Mouse (Mus musculus) duodenum, adult 2 months (tissue): Measurements from ENCODE around the gene 2410137M14Rik. TPM values are rescaled to one million over a fixed set of nuclear protein-coding genes. Genes with fewer than 3 reads are reported as not detected.

Experiments
- polyA plus RNA-seq: library from polyadenylated mRNA; depleted of rRNA; stranded (reverse); fragments of >200 nt; gene quantifications from 2 replicates; pipeline ENCODE4 v1.2.3, GENCODE M21; 2012; ENCODE audit warnings: low replicate concordance; rRNA removed

2410137M14Rik gene
- not detected in 2 replicates for polyA plus RNA-seq

GRCm38 (mm10) chr17:36981221-36981813, at the start of gene 2410137M14Rik:
Gene 2410137M14Rik, minus strand, starts transcription at chr17:36981237.

GRCm38 (mm10) chr17:37022628-37023576, 41.9 kb upstream of the 2410137M14Rik start, which contains the start of gene Mog:
Gene Mog, minus strand, starts transcription at chr17:37023398.

GRCm38 (mm10) chr17:37000863-37001262, 19.8 kb upstream of the 2410137M14Rik start, which contains the start of gene Zfp57:
Gene Zfp57, plus strand, starts transcription at chr17:37001163.

GRCm38 (mm10) chr17:36989437-36989836, 8.4 kb upstream of the 2410137M14Rik start, which contains the start of gene H2-M5:
Gene H2-M5, minus strand, starts transcription at chr17:36989537.

GRCm38 (mm10) chr17:36957999-36958743, 22.9 kb downstream of the 2410137M14Rik start, which contains the start of the genes Znrd1 and Znrd1as:
Gene Znrd1, minus strand, starts transcription at chr17:36958559.
Gene Znrd1as, plus strand, starts transcription at chr17:36958592.

GRCm38 (mm10) chr17:36950981-36951947, 29.8 kb downstream of the 2410137M14Rik start, which contains the start of gene Ppp1r11:
Gene Ppp1r11, minus strand, starts transcription at chr17:36951741.

GRCm38 (mm10) chr17:36942791-36943471, 38.1 kb downstream of the 2410137M14Rik start, which contains the start of gene Rnf39:
Gene Rnf39, plus strand, starts transcription at chr17:36942918.

Other genes with a start within 250 kb of the 2410137M14Rik start
- gene H2-M10.5, start 208.3 kb downstream of the 2410137M14Rik start, polyA plus RNA-seq = not detected in 2 replicates
- gene H2-M10.6, start 169.1 kb downstream of the 2410137M14Rik start, polyA plus RNA-seq = not detected in 2 replicates
- gene Trim26, start 144.1 kb downstream of the 2410137M14Rik start, polyA plus RNA-seq = 26.0 and 26.5 TPM in 2 replicates
- 7.4 and 33.1 TPM in 2 replicates for gene Trim15, start 114.0 kb downstream of the 2410137M14Rik start, polyA plus RNA-seq
- 0.05 TPM in 1 of 2 replicates, not detected in the other for gene Trim10, start 111.7 kb downstream of the 2410137M14Rik start, polyA plus RNA-seq
- 15.0 and 31.3 TPM in 2 replicates for gene Trim40, start 91.1 kb downstream of the 2410137M14Rik start, polyA plus RNA-seq
- gene Trim31, start 83.1 kb downstream of the 2410137M14Rik start, polyA plus RNA-seq = 26.5 and 31.2 TPM in 2 replicates
- 4.6 and 6.2 TPM in 2 replicates for gene Rnf39, start 38.3 kb downstream of the 2410137M14Rik start, polyA plus RNA-seq
- gene Ppp1r11, start 29.5 kb downstream of the 2410137M14Rik start, polyA plus RNA-seq = 21.9 and 27.9 TPM in 2 replicates
- 16.1 and 17.6 TPM in 2 replicates for gene Znrd1, start 22.7 kb downstream of the 2410137M14Rik start, polyA plus RNA-seq
- 0.25 and 0.28 TPM in 2 replicates for gene Znrd1as, start 22.6 kb downstream of the 2410137M14Rik start, polyA plus RNA-seq
- gene H2-M5, start 8.3 kb upstream of the 2410137M14Rik start, polyA plus RNA-seq = 0.19 TPM in 1 of 2 replicates, not detected in the other
- gene Zfp57, start 19.9 kb upstream of the 2410137M14Rik start, polyA plus RNA-seq = 0.64 and 1.1 TPM in 2 replicates
- not detected in 2 replicates for gene Mog, start 42.2 kb upstream of the 2410137M14Rik start, polyA plus RNA-seq
- 5.3 and 11.2 TPM in 2 replicates for gene Gabbr1, start 64.7 kb upstream of the 2410137M14Rik start, polyA plus RNA-seq
- gene Olfr90, start 107.3 kb upstream of the 2410137M14Rik start, polyA plus RNA-seq = not detected in 2 replicates
- gene Olfr91, start 117.0 kb upstream of the 2410137M14Rik start, polyA plus RNA-seq = not detected in 2 replicates
- not detected in 2 replicates for gene Olfr92, start 138.9 kb upstream of the 2410137M14Rik start, polyA plus RNA-seq
- not detected in 2 replicates for gene Olfr93, start 180.3 kb upstream of the 2410137M14Rik start, polyA plus RNA-seq
- gene Ubd, start 212.7 kb upstream of the 2410137M14Rik start, polyA plus RNA-seq = 0.11 TPM in 1 of 2 replicates, not detected in the other
- not detected in 2 replicates for gene Olfr94, start 219.8 kb upstream of the 2410137M14Rik start, polyA plus RNA-seq
- not detected in 2 replicates for gene Olfr95, start 231.9 kb upstream of the 2410137M14Rik start, polyA plus RNA-seq
- not detected in 2 replicates for gene Olfr96, start 238.9 kb upstream of the 2410137M14Rik start, polyA plus RNA-seq